Mouse (Mus musculus) myocyte (in vitro differentiated cells): ENCODE results near the gene Hspa1l. TPM values are rescaled to one million over a fixed set of nuclear protein-coding genes. Genes with fewer than 3 reads are reported as not detected.

Experiments
- H3K27me3 ChIP-seq: one replicate; pipeline ENCODE4 v1.6.1; 2011; ENCODE audit not compliant: control insufficient read depth, insufficient read depth, insufficient read length
- H3K36me3 ChIP-seq: one replicate; pipeline ENCODE4 v1.6.1; 2011; ENCODE audit not compliant: control insufficient read depth, insufficient read depth
- H3K4me2 ChIP-seq: one replicate; pipeline ENCODE4 v1.6.1; 2011; ENCODE audit warnings: low read depth, control low read depth
- H3K4me3 ChIP-seq: one replicate; pipeline ENCODE4 v1.5.1; 2011; ENCODE audit warnings: mild to moderate bottlenecking, control low read depth, moderate library complexity
- H3K79me2 ChIP-seq: one replicate; pipeline ENCODE4 v1.6.1; 2011; ENCODE audit not compliant: control insufficient read depth, insufficient read depth
- H3ac ChIP-seq: one replicate; pipeline ENCODE4 v1.6.1; 2011; ENCODE audit not compliant: control insufficient read depth, insufficient read length
- CEBPB ChIP-seq: IDR thresholded peaks from 2 replicates; pipeline ENCODE4 v1.6.1; 2011; ENCODE audit warnings: mild to moderate bottlenecking, moderate library complexity; ENCODE audit not compliant: poor library complexity, insufficient read depth, severe bottlenecking
- E2F4 ChIP-seq: IDR thresholded peaks from one replicate; pipeline ENCODE4 v1.6.1; 2011; ENCODE audit warnings: mild to moderate bottlenecking, control low read depth, moderate library complexity; ENCODE audit not compliant: insufficient read depth
- MAX ChIP-seq: IDR thresholded peaks from one replicate; pipeline ENCODE4 v1.6.1; 2011; ENCODE audit warnings: low read depth, mild to moderate bottlenecking, control low read depth
- MYOD1 ChIP-seq, 3 experiments: IDR thresholded peaks; one replicate each; pipeline ENCODE4 v1.6.1; 2011; ENCODE audit warnings: control low read depth in 2 of 3, low read depth in 2 of 3, mild to moderate bottlenecking in 2 of 3, moderate library complexity in 1 of 3; ENCODE audit not compliant: insufficient read length in 2 of 3, control insufficient read depth in 1 of 3
- MYOG ChIP-seq, 3 experiments: IDR thresholded peaks; one replicate each; pipeline ENCODE4 v1.6.1; 2011; ENCODE audit warnings: control low read depth in 2 of 3, low read depth in 2 of 3, mild to moderate bottlenecking in 2 of 3; ENCODE audit not compliant: insufficient read length in 2 of 3, control insufficient read depth in 1 of 3, insufficient read depth in 1 of 3
- POLR2A ChIP-seq: IDR thresholded peaks from one replicate; pipeline ENCODE4 v1.6.1; 2011; ENCODE audit warnings: low read depth, mild to moderate bottlenecking, control low read depth, moderate library complexity; ENCODE audit not compliant: insufficient read length
- POLR2AphosphoS2 ChIP-seq: IDR thresholded peaks from one replicate; pipeline ENCODE4 v1.6.1; 2011; ENCODE audit warnings: low read depth, control low read depth; ENCODE audit not compliant: insufficient read length
- REST ChIP-seq: IDR thresholded peaks from one replicate; pipeline ENCODE4 v1.6.1; 2011; ENCODE audit warnings: mild to moderate bottlenecking, control low read depth, moderate library complexity; ENCODE audit not compliant: insufficient read depth, insufficient read length
- SRF ChIP-seq: IDR thresholded peaks from one replicate; pipeline ENCODE4 v1.6.1; 2011; ENCODE audit warnings: low read depth; ENCODE audit not compliant: control insufficient read depth, insufficient read length
- TCF12 ChIP-seq: IDR thresholded peaks from one replicate; pipeline ENCODE4 v1.6.1; 2011; ENCODE audit warnings: mild to moderate bottlenecking, control low read depth; ENCODE audit not compliant: poor library complexity, insufficient read depth, severe bottlenecking
- TCF3 ChIP-seq: IDR thresholded peaks from one replicate; pipeline ENCODE4 v1.6.1; 2011; ENCODE audit warnings: low read depth, control low read depth; ENCODE audit not compliant: insufficient read length
- USF1 ChIP-seq: IDR thresholded peaks from one replicate; pipeline ENCODE4 v1.6.1; 2011; ENCODE audit warnings: low read depth, mild to moderate bottlenecking, control low read depth, moderate library complexity
- polyA plus RNA-seq: library from polyadenylated mRNA; unstranded; fragments of >200 nt; fragmentation: generic; extraction: Trizol; gene quantifications from one replicate; pipeline ENCODE4 v1.2.1, GENCODE M21; 2012; ENCODE audit warnings: missing spikeins

The Hspa1l gene
- polyA plus RNA-seq, 1 experiment: 1.3 TPM

- H3K4me2 ChIP-seq: peak within 1 kb of the TSS; percentile 99
- H3K79me2 ChIP-seq: no peaks in the 10 kb centered on the region
- peaks cover 4% of the 10 kb centered on the region for H3K36me3 ChIP-seq
- no peaks in the 10 kb centered on the region for H3K27me3 ChIP-seq
- TF ChIP-seq POLR2AphosphoS2: peak; percentile 83
- TF ChIP-seq POLR2A: peak; percentile 89
- TF ChIP-seq E2F4: peak; percentile 56
- peak; percentile 6 for TF ChIP-seq SRF
- no peak for TF ChIP-seq CEBPB
- TF ChIP-seq REST: no peak
- peak in 1 of 3 experiments; percentile 14 for TF ChIP-seq MYOD1 (IDR thresholded peaks at IDR 0.05; ENCODE audit: control insufficient read depth in 1 of 3, insufficient read length in 2 of 3, low read depth in 2 of 3)
- peak; percentile 91 for TF ChIP-seq USF1
- peak within 1 kb of the TSS; percentile 44 for H3ac ChIP-seq
- H3K4me3 ChIP-seq: peak within 1 kb of the TSS; percentile 59
Measured at GRCm38 (mm10) chr17:34931061-34931734, 41.3 kb upstream of the Hspa1l start, which contains the start of gene Neu1. Gene Neu1, plus strand, starts transcription at chr17:34931253.

GRCm38 (mm10) chr17:34931735-34932098 is 40.8 kb upstream of the Hspa1l start:
- H3K4me2 ChIP-seq: peak overlapping the region; percentile 99
- TF ChIP-seq MYOG (IDR thresholded peaks at IDR 0.05; ENCODE audit: control insufficient read depth in 1 of 3, insufficient read depth in 1 of 3, insufficient read length in 2 of 3, low read depth in 2 of 3) (peak in 1 of 3 experiments; percentile 20), POLR2A (no peak)
- no peaks in the 10 kb centered on the region for H3K79me2 ChIP-seq
- no peaks in the 10 kb centered on the region for H3K27me3 ChIP-seq
- peaks cover 4% of the 10 kb centered on the region for H3K36me3 ChIP-seq
- H3ac ChIP-seq: peak overlapping the region; percentile 44
- peak overlapping the region; percentile 59 for H3K4me3 ChIP-seq

- TF ChIP-seq POLR2A (no peak), POLR2AphosphoS2 (no peak), REST (no peak), USF1 (no peak), TCF12 (no peak), E2F4 (no peak), SRF (no peak), MYOD1 (IDR thresholded peaks at IDR 0.05; ENCODE audit: control insufficient read depth in 1 of 3, insufficient read length in 2 of 3, low read depth in 2 of 3) (no peak), MYOG (IDR thresholded peaks at IDR 0.05; ENCODE audit: control insufficient read depth in 1 of 3, insufficient read depth in 1 of 3, insufficient read length in 2 of 3, low read depth in 2 of 3) (no peak), MAX (no peak), TCF3 (no peak), CEBPB (no peak)
- no peaks in the 10 kb centered on the region for H3K79me2 ChIP-seq
- no peaks in the 10 kb centered on the region for H3K27me3 ChIP-seq
- H3ac ChIP-seq: peak overlapping the region; percentile 44
- peaks cover 4% of the 10 kb centered on the region for H3K36me3 ChIP-seq
- peak overlapping the region; percentile 59 for H3K4me3 ChIP-seq
- H3K4me2 ChIP-seq: peak overlapping the region; percentile 99
Measured at GRCm38 (mm10) chr17:34932287-34932686, 40.2 kb upstream of the Hspa1l start.

- TF ChIP-seq MYOD1 (IDR thresholded peaks at IDR 0.05; ENCODE audit: control insufficient read depth in 1 of 3, insufficient read length in 2 of 3, low read depth in 2 of 3) (no peak), MAX (no peak), POLR2AphosphoS2 (no peak), CEBPB (no peak), E2F4 (no peak), POLR2A (no peak), SRF (no peak), USF1 (no peak), MYOG (IDR thresholded peaks at IDR 0.05; ENCODE audit: control insufficient read depth in 1 of 3, insufficient read depth in 1 of 3, insufficient read length in 2 of 3, low read depth in 2 of 3) (no peak)
- Histone ChIP-seq H3K27me3 (no peaks in the 10 kb centered on the region), H3K4me2 (no peak overlapping the region), H3K79me2 (no peaks in the 10 kb centered on the region), H3K36me3 (peaks cover 4% of the 10 kb centered on the region), H3K4me3 (no peak overlapping the region), H3ac (no peak overlapping the region)
Measured at GRCm38 (mm10) chr17:34934031-34934430, 38.5 kb upstream of the Hspa1l start.

- Histone ChIP-seq H3K27me3 (no peaks in the 10 kb centered on the region), H3K36me3 (peaks cover 4% of the 10 kb centered on the region), H3K79me2 (no peaks in the 10 kb centered on the region), H3ac (no peak overlapping the region), H3K4me3 (no peak overlapping the region), H3K4me2 (no peak overlapping the region)
- no peak for TF ChIP-seq CEBPB
- no peak for TF ChIP-seq POLR2A
- no peak for TF ChIP-seq E2F4
- TF ChIP-seq SRF: no peak
- TF ChIP-seq TCF3: no peak
Measured at GRCm38 (mm10) chr17:34934830-34935229, 37.7 kb upstream of the Hspa1l start.
